Mouse (Mus musculus) thymus, adult 2 months (tissue): ENCODE data around the gene Isoc2a. TPM values are rescaled to one million over a fixed set of nuclear protein-coding genes. Genes with fewer than 3 reads are reported as not detected.

Source experiments
- DNase-seq: peaks from one replicate; pipeline ENCODE4 v3.0.0; 2021
- H3K27ac ChIP-seq: fragments of 200-500 bp; 2 replicates; pipeline ENCODE4 v1.5.1; 2012; ENCODE audit warnings: low read length, control low read depth; ENCODE audit not compliant: control insufficient read depth, insufficient read depth
- H3K27me3 ChIP-seq: fragments of 200-500 bp; 2 replicates; pipeline ENCODE4 v1.6.1; 2012; ENCODE audit warnings: mild to moderate bottlenecking, low read length, moderate library complexity, mixed read lengths; ENCODE audit not compliant: control insufficient read depth, insufficient read depth
- H3K36me3 ChIP-seq: fragments of 200-500 bp; 2 replicates; pipeline ENCODE4 v1.6.1; 2012; ENCODE audit warnings: mild to moderate bottlenecking, low read length, moderate library complexity; ENCODE audit not compliant: control insufficient read depth, insufficient read depth
- H3K4me1 ChIP-seq: fragments of 200-500 bp; replicated peaks from 2 replicates; pipeline ENCODE4 v1.6.1; 2012; ENCODE audit warnings: low read length; ENCODE audit not compliant: control insufficient read depth, insufficient read depth
- H3K4me3 ChIP-seq: fragments of 200-500 bp; 2 replicates; pipeline ENCODE4 v1.5.1; 2012; ENCODE audit warnings: mild to moderate bottlenecking, low read length, control low read depth, moderate library complexity; ENCODE audit not compliant: control insufficient read depth, insufficient read depth
- CTCF ChIP-seq: fragments of 200-500 bp; IDR thresholded peaks from 2 replicates; pipeline ENCODE4 v1.5.1; 2012; ENCODE audit warnings: mild to moderate bottlenecking, control low read depth, low read length, moderate library complexity, borderline replicate concordance; ENCODE audit not compliant: control insufficient read depth, poor library complexity, insufficient read depth; ENCODE audit errors: extremely low read depth
- POLR2A ChIP-seq: fragments of 200-500 bp; IDR thresholded peaks from 2 replicates; pipeline ENCODE4 v1.6.1; 2012; ENCODE audit warnings: mild to moderate bottlenecking, low read length, control low read depth, moderate library complexity; ENCODE audit not compliant: control insufficient read depth, poor library complexity, insufficient read depth; ENCODE audit errors: extremely low read depth
- WGBS: fragments of 180-500 bp; shearing (Covaris S2); methylation state at CpG from one replicate; pipeline ENCODE4 v1.1.7; 2018; 5-methylcytosine and 5-hydroxymethylcytosine counted together
- polyA plus RNA-seq: library from polyadenylated mRNA; depleted of rRNA; stranded (reverse); fragments of >200 nt; gene quantifications from 2 replicates; pipeline ENCODE4 v1.2.3, GENCODE M21; 2012

The Isoc2a gene
- polyA plus RNA-seq, 1 experiment = 20.5 TPM

DNA sequence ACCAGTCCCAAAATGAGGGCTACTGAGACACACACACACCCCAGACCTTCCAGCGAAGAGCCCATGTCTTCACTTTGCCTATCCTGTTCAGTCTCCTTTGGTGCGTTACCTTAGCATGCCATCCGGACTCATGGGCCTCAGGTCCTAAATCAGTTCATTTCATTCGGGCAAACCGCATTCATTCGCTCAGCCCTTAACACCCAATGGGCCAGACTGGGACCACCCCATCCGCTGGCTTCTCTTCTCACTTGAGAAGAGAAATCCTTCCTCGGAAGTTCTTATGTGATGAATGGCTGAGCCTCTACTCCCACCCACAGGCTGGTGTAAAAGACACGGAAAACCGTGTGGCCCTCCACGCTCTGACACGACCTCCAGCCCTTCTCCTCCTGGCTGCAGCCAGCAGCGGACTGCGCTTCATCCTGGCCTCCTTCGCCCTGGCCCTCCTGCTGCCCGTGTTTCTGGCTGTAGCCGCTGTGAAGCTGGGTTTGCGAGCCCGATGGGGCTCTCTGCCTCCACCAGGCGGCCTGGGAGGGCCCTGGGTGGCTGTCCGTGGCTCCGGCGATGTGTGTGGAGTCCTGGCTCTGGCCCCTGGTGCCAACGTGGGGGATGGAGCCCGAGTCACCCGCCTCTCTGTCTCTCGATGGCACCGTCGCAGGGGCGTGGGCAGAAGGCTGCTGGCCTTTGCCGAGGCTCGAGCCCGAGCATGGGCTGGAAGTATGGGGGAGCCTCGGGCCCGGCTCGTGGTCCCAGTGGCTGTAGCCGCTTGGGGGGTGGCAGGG, 46.8 kb downstream of the Isoc2a start:
- no peak for DNase-seq
- WGBS = 10% methylated on average over 37 of the region's 37 CpGs
- TF ChIP-seq CTCF = no peak
- no peak for TF ChIP-seq POLR2A
- Histone ChIP-seq H3K4me1 (peaks cover 14% of the 10 kb centered on the region), H3K36me3 (peaks cover 19% of the 10 kb centered on the region), H3K27ac (no peak overlapping the region), H3K27me3 (peaks cover 11% of the 10 kb centered on the region), H3K4me3 (no peak overlapping the region)

DNA sequence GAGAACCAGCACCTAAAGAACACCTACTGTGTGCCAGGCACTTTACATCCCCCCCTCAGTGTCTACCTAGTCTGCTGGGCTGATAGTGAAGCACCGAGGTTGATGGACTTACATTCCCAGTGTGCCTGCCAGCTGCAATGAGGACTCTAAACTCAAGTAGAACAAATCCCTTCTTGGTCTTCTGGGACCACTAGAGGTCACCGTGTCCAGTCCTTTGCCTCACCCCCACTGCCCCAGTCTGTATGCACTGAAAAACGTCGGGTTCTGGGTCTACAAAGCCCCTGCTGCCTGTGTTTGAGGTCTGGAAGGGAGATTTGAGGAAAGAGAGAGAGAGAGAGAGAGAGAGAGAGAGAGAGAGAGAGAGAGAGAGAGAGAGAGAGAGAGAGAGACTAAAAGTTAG, 47.5 kb downstream of the Isoc2a start:
- H3K36me3 ChIP-seq = peaks cover 12% of the 10 kb centered on the region
- H3K4me3 ChIP-seq = no peak overlapping the region
- TF ChIP-seq POLR2A (no peak), CTCF (no peak)
- peaks cover 14% of the 10 kb centered on the region for H3K4me1 ChIP-seq
- WGBS = 6% methylated on average over 4 of the region's 4 CpGs
- no peak for DNase-seq
- peaks cover 11% of the 10 kb centered on the region for H3K27me3 ChIP-seq
- no peak overlapping the region for H3K27ac ChIP-seq

DNA sequence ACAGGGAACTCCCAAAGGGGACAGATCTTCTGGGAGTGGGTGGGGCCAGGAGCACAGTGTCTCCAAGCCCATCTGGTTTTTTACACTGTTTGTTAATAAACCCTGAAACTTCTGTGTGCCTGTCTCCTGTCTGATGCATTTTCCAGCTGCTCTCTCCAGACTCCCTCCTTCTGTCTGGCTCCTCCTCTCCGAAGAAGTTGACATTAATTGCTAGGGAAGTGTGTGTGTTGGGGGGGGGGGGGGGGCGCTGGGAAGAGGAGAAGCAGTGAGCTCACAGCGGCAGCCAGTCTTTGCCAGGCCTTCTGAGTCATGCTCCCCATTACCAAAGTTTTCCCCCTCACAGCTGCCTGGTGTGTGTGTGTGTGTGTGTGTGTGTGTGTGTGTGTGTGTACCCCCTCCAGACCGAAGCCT, 47.9 kb downstream of the Isoc2a start:
- Histone ChIP-seq H3K4me3 (no peak overlapping the region), H3K27ac (no peak overlapping the region), H3K27me3 (peaks cover 11% of the 10 kb centered on the region), H3K36me3 (peaks cover 9% of the 10 kb centered on the region; the same call in 1 of the 2 replicates), H3K4me1 (peaks cover 14% of the 10 kb centered on the region)
- TF ChIP-seq CTCF (no peak), POLR2A (no peak)
- DNase-seq = no peak
- WGBS = 14% methylated on average over 4 of the region's 4 CpGs

DNA sequence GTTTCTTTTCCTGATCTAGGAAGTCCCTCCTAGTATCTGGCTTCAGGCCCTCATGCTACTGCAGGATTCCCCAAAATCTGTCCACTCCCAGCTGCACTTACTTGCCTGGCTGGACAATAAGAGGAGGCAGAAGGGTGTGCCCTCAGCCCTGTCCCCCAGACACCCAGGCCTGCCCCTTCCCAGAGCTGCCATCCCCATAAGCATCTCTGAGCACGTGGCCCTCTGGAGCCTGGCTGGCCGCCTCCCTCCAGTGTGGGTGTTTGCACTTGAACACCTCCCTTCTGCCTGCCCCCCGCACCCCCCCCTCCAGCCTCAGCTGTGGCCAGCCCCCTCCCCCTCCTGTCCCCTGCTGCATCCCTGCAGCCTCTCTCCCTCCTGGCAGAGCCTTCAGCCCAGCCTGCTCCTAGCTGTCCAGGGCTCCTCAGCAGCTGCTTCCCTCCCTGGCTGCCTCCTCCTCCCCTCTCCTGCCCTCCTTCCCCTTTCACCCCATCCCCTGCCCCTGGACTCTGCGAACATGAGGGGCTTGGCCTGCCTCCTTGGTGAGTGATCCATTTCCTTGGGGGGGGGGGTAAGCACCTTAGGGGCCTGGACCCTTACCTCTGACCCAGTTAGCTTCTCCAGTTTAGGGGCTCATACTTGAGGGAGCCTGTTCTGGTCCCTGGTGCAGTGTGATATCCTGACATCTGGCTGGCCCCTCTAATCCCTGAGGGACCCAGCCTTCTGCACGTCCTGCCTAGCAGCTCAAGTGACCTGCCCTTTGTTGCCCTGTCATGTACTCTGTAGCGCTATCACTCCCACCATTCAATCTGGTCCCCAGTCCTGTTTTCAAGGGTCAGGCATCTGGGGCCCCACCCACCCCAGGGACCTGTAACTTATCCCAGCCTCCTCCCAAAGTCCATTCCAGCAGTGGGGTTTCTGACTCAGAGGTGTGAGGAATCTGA, 48.8 kb downstream of the Isoc2a start, which contains the start of gene Ssc5d:
Ssc5d (plus strand) TSS at position 345 of the 941 bp plus-strand sequence.
- DNase-seq = no peak
- Histone ChIP-seq H3K27ac (no peak within 1 kb of the TSS), H3K4me3 (no peak within 1 kb of the TSS), H3K27me3 (peaks cover 11% of the 10 kb centered on the region), H3K36me3 (0 out of 2 replicates have a peak, but pooled peaks cover under 1% of the 10 kb centered on the region), H3K4me1 (peaks cover 14% of the 10 kb centered on the region)
- no peak for TF ChIP-seq CTCF
- no peak for TF ChIP-seq POLR2A
- 49% methylated on average over 6 of the region's 6 CpGs for WGBS

DNA sequence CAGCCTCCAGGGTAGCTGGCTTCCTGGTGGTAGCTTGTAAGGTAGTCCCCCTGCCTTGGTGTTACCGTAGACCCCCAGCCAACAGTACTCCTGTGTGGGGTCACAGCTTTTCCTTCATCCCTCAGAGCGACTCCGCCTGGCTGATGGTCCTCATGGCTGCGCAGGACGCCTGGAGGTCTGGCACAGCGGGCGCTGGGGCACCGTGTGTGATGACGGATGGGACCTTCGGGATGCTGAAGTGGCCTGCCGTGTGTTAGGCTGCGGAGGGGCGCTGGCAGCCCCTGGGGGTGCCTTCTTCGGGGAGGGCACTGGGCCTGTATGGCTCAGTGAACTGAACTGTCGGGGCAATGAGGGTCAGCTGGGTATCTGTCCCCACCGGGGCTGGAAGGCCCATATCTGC, 49.9 kb downstream of the Isoc2a start:
- no peak overlapping the region for H3K27ac ChIP-seq
- DNase-seq = no peak
- H3K4me3 ChIP-seq = no peak overlapping the region
- H3K4me1 ChIP-seq = peaks cover 14% of the 10 kb centered on the region
- peaks cover 11% of the 10 kb centered on the region for H3K27me3 ChIP-seq
- H3K36me3 ChIP-seq = no peaks in the 10 kb centered on the region
- WGBS = 87% methylated on average over 16 of the region's 16 CpGs
- no peak for TF ChIP-seq POLR2A
- no peak for TF ChIP-seq CTCF

DNA sequence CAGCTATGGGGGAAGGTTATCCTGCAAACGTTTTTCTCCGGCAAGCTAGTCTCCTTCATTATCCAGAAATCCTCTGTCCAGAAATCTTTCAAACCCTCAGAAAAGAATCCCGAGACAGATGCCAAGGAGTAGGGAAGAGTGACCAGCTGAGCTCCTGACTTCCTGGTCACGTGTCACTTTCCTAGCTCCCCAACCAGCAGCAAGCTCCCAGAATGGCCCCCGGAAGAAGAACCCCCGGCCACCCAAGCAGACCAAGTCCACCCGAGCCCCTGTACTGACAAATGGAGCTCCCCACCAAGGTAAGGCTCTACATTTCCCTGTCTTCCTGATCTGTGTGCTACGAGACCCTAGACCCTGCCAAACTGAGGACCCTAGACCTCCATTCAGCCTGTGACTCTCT, 50.8 kb downstream of the Isoc2a start:
- Histone ChIP-seq H3K27ac (no peak overlapping the region), H3K4me3 (no peak overlapping the region), H3K36me3 (no peaks in the 10 kb centered on the region), H3K4me1 (peaks cover 10% of the 10 kb centered on the region), H3K27me3 (peaks cover 11% of the 10 kb centered on the region)
- 72% methylated on average over 8 of the region's 8 CpGs for WGBS
- no peak for TF ChIP-seq CTCF
- TF ChIP-seq POLR2A = no peak
- no peak for DNase-seq
